Mouse (Mus musculus): ENCODE data around the gene Uckl1.
A peak's percentile ranks its signal among the peaks of the same experiment; 100 is the strongest.

Gene Uckl1

GRCm38 (mm10) chr2:181589011-181589731, 4.5 kb upstream of the Uckl1 start:
- DNase-seq = peak; percentile 89

- DNase-seq = peak; percentile 92
These were observed 3.6 kb upstream of the Uckl1 start for GRCm38 (mm10) chr2:181588229-181588780.

GRCm38 (mm10) chr2:181587796-181588195, 3.1 kb upstream of the Uckl1 start:
- DNase-seq = peak; percentile 88

- peak; percentile 83 for DNase-seq
These were observed 1.4 kb upstream of the Uckl1 start for GRCm38 (mm10) chr2:181586124-181586523.

GRCm38 (mm10) chr2:181585506-181585905, 814 bp upstream of the Uckl1 start:
- DNase-seq = peak; percentile 87

GRCm38 (mm10) chr2:181583460-181584257, 1.0 kb downstream of the Uckl1 start:
- DNase-seq = peak; percentile 84

- DNase-seq = peak; percentile 89
These were observed 1.8 kb downstream of the Uckl1 start for GRCm38 (mm10) chr2:181582939-181583338.

GRCm38 (mm10) chr2:181582358-181582757, 2.3 kb downstream of the Uckl1 start:
- peak; percentile 92 for DNase-seq

- DNase-seq = peak; percentile 98
These were observed 3.1 kb downstream of the Uckl1 start for GRCm38 (mm10) chr2:181581402-181582120.

- peak; percentile 99 for DNase-seq
These were observed 3.7 kb downstream of the Uckl1 start for GRCm38 (mm10) chr2:181581016-181581401.

GRCm38 (mm10) chr2:181580131-181580772, 4.4 kb downstream of the Uckl1 start:
- DNase-seq = peak; percentile 87

- peak; percentile 72 for DNase-seq
These were observed 5.0 kb downstream of the Uckl1 start for GRCm38 (mm10) chr2:181579681-181580080.

GRCm38 (mm10) chr2:181578790-181579618, 5.7 kb downstream of the Uckl1 start:
- peak; percentile 93 for DNase-seq

- DNase-seq = peak; percentile 88
These were observed 6.6 kb downstream of the Uckl1 start for GRCm38 (mm10) chr2:181577981-181578581.

GRCm38 (mm10) chr2:181577126-181577525, 7.6 kb downstream of the Uckl1 start:
- DNase-seq = peak; percentile 82

GRCm38 (mm10) chr2:181576613-181577012, 8.1 kb downstream of the Uckl1 start:
- peak; percentile 72 for DNase-seq

- peak; percentile 86 for DNase-seq
These were observed 9.7 kb downstream of the Uckl1 start for GRCm38 (mm10) chr2:181574921-181575545.

- peak; percentile 79 for DNase-seq
These were observed 10.7 kb downstream of the Uckl1 start for GRCm38 (mm10) chr2:181573961-181574360.

- peak; percentile 97 for DNase-seq
These were observed 11.5 kb downstream of the Uckl1 start for GRCm38 (mm10) chr2:181572921-181573920.

Measured in heart, adult 11 months (tissue).